Mouse (Mus musculus) cerebellum, adult 8-10 months (tissue): Measurements from ENCODE around the gene Oas2.

Source experiments
- DNase-seq: peaks from one replicate; pipeline ENCODE4 v3.0.0; 2022

Gene Oas2

DNA sequence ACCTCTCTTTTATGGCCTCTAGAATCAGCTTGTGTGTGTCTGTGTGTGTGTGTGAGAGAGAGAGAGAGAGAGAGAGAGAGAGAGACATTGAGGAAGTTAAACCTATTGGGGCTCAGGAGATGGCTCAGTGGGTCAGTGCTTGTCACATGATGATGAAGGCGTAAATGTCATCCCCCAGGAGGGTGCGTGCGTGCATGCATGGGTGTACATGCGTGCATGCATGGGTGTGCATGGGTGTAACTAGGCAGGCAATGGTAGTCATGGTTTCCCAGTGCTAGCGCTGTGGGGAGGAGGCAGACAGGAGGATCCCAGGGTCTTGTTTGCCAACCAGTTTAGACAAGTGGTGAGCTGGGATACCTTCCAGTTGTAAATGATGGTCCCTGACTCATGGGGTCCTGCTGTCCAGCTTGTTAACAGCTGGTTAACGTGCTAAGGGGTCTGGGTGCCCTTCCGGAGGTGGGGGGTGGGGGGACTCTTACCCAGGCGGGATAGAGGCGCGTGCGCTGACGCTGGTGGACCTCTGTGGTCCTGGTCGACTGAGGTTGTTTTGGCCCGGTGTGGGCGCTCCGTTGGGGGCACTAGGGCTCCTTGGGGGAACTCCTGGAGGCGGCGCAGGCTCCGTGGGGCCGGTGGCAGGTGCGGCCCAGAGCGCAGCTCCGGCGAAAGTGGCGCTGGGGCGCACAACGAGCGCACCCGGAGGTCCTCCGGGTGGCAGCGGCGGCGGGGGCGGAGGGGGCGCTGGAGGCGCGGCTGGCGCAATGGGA is 55.5 kb downstream of the Oas2 start:
- DNase-seq = no peak

DNA sequence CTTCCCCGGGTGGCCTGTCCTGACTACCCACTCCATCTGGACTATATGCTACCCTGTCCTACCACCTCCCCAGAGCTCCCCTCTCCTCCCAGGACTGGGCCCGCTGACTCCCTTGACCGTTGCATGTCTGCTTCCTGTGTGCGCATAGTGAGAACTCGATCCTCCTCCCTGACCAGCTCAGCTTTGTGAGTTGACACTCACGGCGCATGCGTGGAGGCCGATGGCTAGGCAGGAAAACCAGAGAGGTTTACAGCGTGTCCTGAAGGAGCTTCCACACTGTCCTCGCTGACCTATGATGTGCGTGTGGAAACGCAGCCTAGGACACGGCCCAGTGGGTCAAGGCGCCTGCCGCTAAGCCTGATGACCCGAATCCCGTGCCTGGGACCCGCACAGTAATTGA is 57.6 kb downstream of the Oas2 start:
- no peak for DNase-seq

DNA sequence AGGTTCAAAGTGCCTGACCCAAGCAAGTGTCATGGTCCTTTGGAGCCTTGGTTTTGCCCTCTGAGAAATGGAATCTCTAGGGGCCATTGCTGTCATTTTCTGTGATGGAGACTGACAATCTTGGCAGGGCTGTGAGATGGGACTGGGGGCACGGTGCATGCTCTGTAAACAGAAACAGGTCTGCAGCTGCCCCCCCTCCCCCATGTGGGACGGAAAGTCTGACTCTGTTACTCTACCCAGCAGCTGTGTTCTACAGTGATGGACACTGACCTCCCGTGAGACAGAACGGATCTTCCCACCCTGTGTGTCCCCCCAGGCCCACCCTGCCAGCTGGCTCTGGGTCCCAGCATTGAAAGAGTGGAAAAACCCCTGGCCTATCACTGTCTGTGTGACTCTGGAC is 59.2 kb downstream of the Oas2 start:
- no peak for DNase-seq

DNA sequence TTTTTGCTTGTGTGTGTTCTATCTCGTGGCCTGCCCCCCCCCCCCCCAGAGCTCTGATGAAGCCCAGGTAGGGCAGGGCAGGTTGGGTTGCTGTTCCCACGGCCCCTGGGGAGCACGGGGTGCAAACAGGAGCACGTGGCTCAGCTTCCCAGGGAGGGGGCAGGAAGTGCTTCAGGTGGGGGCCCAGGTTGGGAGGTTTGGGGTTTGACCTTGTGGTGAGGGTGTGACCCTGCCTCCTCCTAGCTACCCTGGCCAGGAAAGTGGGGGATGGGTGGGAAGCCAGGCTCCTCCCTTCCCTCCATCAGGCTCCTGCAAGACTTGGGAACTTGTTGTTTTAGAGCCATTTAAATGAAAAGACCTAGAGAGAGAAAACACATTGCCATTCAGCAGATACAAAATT is 61.2 kb downstream of the Oas2 start:
- DNase-seq = no peak

DNA sequence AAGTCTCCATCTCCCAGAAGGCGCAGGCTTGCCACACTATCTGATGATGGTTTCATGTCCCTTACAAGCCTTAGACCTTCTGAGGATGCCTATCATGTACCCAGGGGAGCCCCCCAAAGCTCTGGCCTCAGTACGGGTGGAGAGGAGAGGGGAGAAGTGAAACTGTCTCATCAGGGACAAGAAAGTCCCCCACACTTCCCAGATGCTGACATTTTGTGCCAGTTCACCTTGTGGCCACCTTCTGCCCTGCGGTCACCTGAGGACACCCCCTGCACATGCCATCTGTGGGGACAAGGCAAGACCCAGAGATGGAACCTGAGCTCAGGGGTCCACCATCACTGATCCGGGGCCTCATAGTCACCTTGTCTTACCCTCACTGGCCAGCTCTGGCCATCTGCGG is 61.8 kb downstream of the Oas2 start:
- DNase-seq = no peak

DNA sequence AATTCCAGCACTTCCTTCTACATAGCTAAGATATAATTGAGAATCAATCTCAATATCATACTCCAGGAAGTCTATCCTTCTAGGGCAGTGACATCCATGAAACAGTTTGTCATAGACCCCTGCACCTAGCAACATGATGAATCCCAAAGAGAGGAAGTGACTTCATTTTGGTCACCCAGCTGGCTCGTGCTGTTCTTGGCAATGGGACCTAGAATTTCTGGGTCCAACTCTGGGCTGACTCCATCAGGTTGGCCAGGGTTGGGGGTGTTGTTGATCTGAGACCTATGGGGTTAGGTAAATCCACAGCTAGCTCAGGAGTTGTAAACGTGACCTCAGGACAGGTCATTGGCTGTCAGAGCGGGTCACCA is 62.2 kb downstream of the Oas2 start:
- DNase-seq = no peak

DNA sequence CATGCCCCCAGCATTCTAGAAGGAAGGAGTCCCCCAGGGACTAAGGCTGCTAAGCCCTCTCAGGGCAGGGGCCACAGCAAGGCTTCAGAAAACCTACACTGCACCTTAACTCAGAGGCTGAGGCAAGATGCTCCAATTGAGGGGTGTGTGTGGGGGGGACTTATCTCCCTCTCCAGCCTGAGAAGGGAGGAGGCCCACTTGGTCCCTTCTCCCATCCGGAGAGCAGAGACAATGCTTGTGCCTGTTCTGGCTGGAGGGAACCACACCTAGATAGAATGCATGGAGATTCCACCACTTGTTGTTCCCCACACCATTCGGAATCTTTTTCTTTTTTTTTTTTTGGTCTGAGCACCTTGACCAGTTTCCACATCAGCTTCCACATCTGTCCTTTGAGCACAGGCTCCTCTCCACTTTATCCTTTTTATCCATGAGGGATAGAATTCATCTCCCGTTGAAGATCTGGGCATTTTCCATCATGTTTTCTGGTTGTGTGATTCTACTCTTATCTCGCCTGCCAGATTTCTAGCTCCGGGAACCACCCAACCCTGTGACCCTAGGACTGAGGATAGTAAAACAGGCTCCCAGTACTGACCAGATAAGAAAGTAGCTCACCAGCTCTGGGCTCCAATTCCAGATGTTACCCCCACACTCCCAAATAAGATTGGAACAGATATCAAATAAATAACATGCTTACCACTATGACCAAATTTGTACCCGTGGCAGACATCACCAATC is 62.7 kb downstream of the Oas2 start:
- no peak for DNase-seq

DNA sequence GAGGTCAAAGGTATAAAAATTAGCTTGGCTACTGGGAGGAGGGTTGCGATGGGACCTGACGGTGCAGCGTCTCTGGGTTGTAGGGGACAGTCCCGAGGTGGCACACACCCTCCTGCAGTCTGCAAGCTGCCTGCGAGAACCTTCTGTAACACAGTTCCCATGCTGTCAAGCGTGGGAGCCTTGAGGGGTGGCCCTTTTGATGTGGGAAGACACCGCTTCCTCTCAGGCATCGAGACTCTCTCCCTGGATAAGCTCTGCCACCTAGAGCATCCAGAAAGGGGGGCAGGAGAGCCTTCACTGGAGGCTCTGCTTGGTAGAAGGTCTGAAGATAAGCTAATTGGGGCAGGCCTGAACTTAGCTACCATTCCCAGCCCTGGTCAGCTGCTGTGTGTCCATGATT is 64.0 kb downstream of the Oas2 start:
- DNase-seq = no peak

DNA sequence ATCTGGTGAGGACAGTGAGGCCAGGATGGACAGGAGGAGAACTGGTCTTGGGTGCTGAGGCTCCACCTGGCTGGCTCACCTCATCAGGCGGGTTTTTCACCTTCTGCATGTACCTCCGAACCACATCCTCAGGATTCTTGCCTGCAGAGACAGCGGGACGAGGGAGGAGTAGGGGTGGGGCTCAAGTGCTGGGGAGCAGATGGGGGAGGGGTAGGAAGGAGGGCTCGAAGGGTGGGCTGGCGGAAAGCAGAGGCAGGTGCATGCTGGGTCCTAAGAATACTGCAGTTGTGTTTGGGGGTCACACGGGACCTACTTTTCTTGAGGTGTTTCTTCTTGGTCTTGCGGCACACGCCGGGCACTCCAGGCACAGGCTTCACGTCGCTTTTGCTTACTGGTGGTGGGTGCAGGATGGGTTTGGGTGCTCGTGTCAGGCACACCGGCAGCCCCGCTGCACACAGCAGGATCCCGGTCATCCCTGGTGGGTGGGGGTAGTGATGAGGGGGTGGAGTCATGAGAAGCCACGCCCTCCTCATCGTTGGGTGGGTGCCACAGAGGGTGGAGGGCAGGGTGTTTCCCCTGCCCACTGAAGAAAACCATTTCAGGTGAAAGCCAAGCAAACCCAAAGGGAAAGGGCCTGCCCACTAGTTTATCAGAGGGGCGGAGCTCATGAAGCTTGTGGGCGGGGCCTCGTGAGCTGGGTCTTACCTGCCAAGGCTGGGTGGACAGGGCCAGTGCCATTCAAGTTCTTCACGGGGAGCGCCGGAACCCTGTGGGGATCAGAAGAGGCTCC is 66.5 kb downstream of the Oas2 start:
- DNase-seq = no peak

DNA sequence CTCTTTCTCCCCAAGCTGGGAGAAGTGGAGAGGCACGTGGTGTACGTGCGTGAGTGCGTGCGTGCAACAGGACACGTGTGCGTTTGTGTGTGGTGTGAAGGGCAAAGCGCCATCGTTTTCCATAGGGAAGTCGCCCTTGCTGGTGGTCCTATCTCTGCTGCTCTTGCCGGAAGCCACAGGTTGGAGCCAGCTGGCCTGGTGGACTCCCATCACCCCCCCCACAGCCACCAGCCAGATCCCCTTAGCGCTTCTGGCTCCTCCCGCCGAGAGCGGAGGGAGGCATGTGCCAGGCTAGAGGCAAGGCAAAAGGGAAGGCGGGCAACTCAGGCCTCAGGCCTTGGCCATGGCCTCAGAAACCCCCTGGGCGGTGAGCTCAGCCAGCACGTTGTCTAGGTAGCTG is 68.7 kb downstream of the Oas2 start:
- DNase-seq = no peak
